Mouse (Mus musculus): ENCODE results near the gene Hddc3. TPM values are rescaled to one million over a fixed set of nuclear protein-coding genes. Genes with fewer than 3 reads are reported as not detected.
"Not testable (repeated sequence)": the region's sequence is repeated elsewhere in the genome, so short reads cannot be mapped to it uniquely, and the experiment has no call there.

Gene Hddc3
- polyA plus RNA-seq, 1 experiment from 2014 or later, result 18.4 TPM

DNA sequence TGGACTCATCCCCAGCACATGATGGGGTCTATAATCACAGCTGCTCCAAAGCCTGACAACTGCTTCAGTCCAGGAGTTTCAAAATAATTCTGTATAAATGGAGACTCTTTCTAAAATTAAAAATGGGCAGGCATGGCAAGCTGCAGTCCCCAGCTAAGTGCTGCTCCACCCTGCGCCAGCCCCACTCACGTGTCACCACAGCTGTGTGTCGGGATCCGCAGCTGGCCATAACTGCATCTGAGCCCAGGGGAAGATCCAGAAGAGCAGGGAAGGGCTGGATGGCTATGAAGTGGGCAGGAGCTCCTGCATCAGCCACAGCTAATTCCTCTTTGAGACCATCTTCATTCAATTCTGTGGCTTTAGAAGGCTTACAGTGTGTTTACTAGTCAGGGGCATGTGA lies 24.2 kb upstream of the Hddc3 start:
- Histone ChIP-seq H3K4me3 (no peak overlapping the region), H3K27ac (peak overlapping the region; percentile 56; the same call in 1 of the 2 replicates), H3K9me3 (no peaks in the 10 kb centered on the region), H3K36me3 (peaks cover 67% of the 10 kb centered on the region), H3K27me3 (ENCODE audit: insufficient read depth, poor library complexity, severe bottlenecking) (no peaks in the 10 kb centered on the region), H3K4me1 (peaks cover 32% of the 10 kb centered on the region)
- WGBS, result 88% methylated on average over 4 of the region's 4 CpGs
- DNase-seq (ENCODE audit: low spot score), result no peak

DNA sequence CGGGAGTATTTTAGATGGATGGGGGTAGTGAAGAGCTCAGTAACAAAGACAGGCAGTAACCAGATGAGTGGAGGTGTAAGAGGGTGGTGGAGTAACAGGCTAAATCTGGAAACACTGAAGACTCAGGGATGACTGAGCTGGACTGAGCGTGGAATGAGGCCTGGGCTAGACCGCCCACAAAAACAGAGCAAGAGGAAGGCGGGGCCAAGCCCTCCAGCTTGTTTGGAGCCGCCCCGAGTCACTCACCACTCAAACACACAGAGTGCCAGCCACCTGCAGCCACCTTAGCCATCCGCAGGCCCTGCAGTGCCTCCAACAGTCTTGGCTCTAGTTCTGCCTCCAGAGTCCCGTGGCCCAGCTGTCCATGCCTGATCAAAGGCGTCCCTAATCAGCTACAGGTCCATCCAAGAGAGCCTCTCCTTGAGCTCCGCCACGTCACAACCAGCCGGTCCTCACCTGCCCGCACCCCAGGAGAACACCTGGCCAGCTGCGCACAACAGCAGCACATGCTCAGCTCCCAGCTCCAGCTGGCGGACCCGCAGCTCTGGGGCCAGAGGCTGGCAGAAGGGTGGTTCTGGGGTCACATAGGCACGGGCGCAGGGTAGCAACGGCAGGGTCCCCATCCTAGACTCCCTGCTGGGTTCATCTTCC lies 22.9 kb upstream of the Hddc3 start:
- Histone ChIP-seq H3K27ac (peak overlapping the region; percentile 56; the same call in 1 of the 2 replicates), H3K4me3 (no peak overlapping the region), H3K36me3 (peaks cover 55% of the 10 kb centered on the region), H3K9me3 (no peaks in the 10 kb centered on the region), H3K27me3 (ENCODE audit: insufficient read depth, poor library complexity, severe bottlenecking) (no peaks in the 10 kb centered on the region), H3K4me1 (peaks cover 32% of the 10 kb centered on the region)
- no peak for DNase-seq (ENCODE audit: low spot score)
- WGBS, result 77% methylated on average over 19 of the region's 19 CpGs

- peaks cover 32% of the 10 kb centered on the region for H3K4me1 ChIP-seq
- H3K36me3 ChIP-seq, result peaks cover 61% of the 10 kb centered on the region
- H3K27ac ChIP-seq, result peak overlapping the region; percentile 90
- no peak for DNase-seq (ENCODE audit: low spot score)
- 19% methylated on average over 8 of the region's 8 CpGs for WGBS
- no peaks in the 10 kb centered on the region for H3K9me3 ChIP-seq
- H3K27me3 ChIP-seq (ENCODE audit: insufficient read depth, poor library complexity, severe bottlenecking), result no peaks in the 10 kb centered on the region
- H3K4me3 ChIP-seq, result peak overlapping the region; percentile 75
Measured at GRCm38 (mm10) chr7:80323336-80323735, 19.6 kb upstream of the Hddc3 start.

GRCm38 (mm10) chr7:80324043-80324815 lies 18.7 kb upstream of the Hddc3 start, which contains the start of gene Rccd1:
Rccd1 (minus strand) TSS chr7:80324454.
- H3K27ac ChIP-seq, result peak within 1 kb of the TSS; percentile 90
- peaks cover 61% of the 10 kb centered on the region for H3K36me3 ChIP-seq
- H3K9me3 ChIP-seq, result no peaks in the 10 kb centered on the region
- H3K4me3 ChIP-seq, result peak within 1 kb of the TSS; percentile 75
- H3K27me3 ChIP-seq (ENCODE audit: insufficient read depth, poor library complexity, severe bottlenecking), result no peaks in the 10 kb centered on the region
- DNase-seq (ENCODE audit: low spot score), result peak; percentile 98
- WGBS, result 3% methylated on average over 38 of the region's 38 CpGs
- H3K4me1 ChIP-seq, result peaks cover 26% of the 10 kb centered on the region

GRCm38 (mm10) chr7:80324816-80325119 lies 18.1 kb upstream of the Hddc3 start:
- Histone ChIP-seq H3K36me3 (peaks cover 62% of the 10 kb centered on the region), H3K27ac (peak overlapping the region; percentile 53), H3K4me1 (peaks cover 21% of the 10 kb centered on the region)
- H3K9me3 ChIP-seq; DNase-seq (ENCODE audit: low spot score); H3K27me3 ChIP-seq (ENCODE audit: insufficient read depth, poor library complexity, severe bottlenecking); H3K4me3 ChIP-seq: not testable (repeated sequence)
- WGBS, result 36% methylated on average over 4 of the region's 5 CpGs

DNA sequence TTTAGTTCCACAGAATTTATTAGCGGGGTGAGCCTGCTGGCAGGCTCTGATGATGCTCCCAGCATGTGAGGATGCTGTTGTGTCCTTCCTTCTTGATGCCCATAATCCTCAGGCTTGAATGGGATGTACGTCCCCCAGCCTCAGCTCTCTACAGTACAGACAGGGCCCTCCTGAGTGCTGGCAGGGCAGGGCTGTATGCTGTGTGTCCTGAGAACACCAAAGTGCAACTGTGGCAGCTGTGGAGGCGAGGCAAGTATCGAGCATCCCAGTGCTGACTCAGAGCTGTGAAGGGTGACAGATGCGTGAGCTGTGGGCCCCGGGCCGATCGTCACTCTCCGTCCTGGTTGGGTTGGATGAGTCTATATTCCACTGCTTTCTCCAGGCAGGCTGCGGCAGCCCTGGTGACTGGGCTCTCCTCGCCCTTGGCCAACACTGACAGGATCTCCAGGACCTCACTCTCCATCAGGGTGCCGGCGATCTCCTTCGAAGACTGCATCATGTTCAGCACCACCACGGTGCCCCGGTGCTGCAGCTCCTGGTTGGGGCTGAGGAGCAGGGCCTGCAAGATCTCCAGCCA lies 17.5 kb upstream of the Hddc3 start:
- no peaks in the 10 kb centered on the region for H3K9me3 ChIP-seq
- peaks cover 63% of the 10 kb centered on the region for H3K36me3 ChIP-seq
- H3K4me1 ChIP-seq, result peaks cover 15% of the 10 kb centered on the region
- no peak for DNase-seq (ENCODE audit: low spot score)
- peak overlapping the region; percentile 53 for H3K27ac ChIP-seq
- 95% methylated on average over 16 of the region's 16 CpGs for WGBS
- H3K4me3 ChIP-seq, result no peak overlapping the region
- no peaks in the 10 kb centered on the region for H3K27me3 ChIP-seq (ENCODE audit: insufficient read depth, poor library complexity, severe bottlenecking)

DNA sequence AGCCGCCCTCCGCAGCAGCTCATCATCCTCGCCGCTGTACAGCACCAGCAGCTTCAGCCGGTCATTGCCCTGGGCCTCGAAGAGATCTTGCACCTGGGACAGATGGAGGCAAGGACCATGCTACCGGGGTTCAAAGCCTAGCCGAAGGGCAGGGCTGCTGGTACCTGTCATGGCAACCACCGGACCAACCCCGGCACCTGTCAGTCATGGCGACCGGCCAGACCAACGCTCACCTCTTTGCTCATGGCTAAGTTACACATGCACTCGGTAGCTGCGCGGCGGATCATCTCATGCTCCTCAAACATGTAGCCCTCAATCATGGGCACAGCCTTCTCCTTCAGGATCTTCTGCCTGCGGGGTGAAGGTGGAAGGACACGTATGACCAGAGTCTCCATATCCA lies 16.8 kb upstream of the Hddc3 start:
- Histone ChIP-seq H3K36me3 (peaks cover 63% of the 10 kb centered on the region), H3K4me1 (peaks cover 11% of the 10 kb centered on the region), H3K9me3 (no peaks in the 10 kb centered on the region), H3K27me3 (ENCODE audit: insufficient read depth, poor library complexity, severe bottlenecking) (no peaks in the 10 kb centered on the region), H3K4me3 (no peak overlapping the region), H3K27ac (no peak overlapping the region)
- DNase-seq (ENCODE audit: low spot score), result no peak
- WGBS, result 93% methylated on average over 19 of the region's 19 CpGs

GRCm38 (mm10) chr7:80330278-80330677 lies 12.6 kb upstream of the Hddc3 start:
- WGBS, result 90% methylated on average over 8 of the region's 8 CpGs

GRCm38 (mm10) chr7:80331433-80331832 lies 11.5 kb upstream of the Hddc3 start:
- WGBS, result 90% methylated on average over 19 of the region's 19 CpGs
- Histone ChIP-seq H3K27ac (no peak overlapping the region), H3K27me3 (ENCODE audit: insufficient read depth, poor library complexity, severe bottlenecking) (no peaks in the 10 kb centered on the region), H3K36me3 (peaks cover 100% of the 10 kb centered on the region), H3K4me3 (no peak overlapping the region), H3K9me3 (no peaks in the 10 kb centered on the region; the same call in 1 of the 2 replicates), H3K4me1 (peaks cover 8% of the 10 kb centered on the region; the same call in 1 of the 2 replicates)
- no peak for DNase-seq (ENCODE audit: low spot score)

More at GRCm38 (mm10) chr7:80330278-80330677, 12.6 kb upstream of the Hddc3 start:
- DNase-seq (ENCODE audit: low spot score), result no peak
- Histone ChIP-seq H3K27me3 (ENCODE audit: insufficient read depth, poor library complexity, severe bottlenecking) (no peaks in the 10 kb centered on the region), H3K4me1 (peaks cover 7% of the 10 kb centered on the region; the same call in 1 of the 2 replicates), H3K36me3 (peaks cover 100% of the 10 kb centered on the region), H3K4me3 (no peak overlapping the region), H3K9me3 (no peaks in the 10 kb centered on the region; the same call in 1 of the 2 replicates), H3K27ac (no peak overlapping the region)

DNA sequence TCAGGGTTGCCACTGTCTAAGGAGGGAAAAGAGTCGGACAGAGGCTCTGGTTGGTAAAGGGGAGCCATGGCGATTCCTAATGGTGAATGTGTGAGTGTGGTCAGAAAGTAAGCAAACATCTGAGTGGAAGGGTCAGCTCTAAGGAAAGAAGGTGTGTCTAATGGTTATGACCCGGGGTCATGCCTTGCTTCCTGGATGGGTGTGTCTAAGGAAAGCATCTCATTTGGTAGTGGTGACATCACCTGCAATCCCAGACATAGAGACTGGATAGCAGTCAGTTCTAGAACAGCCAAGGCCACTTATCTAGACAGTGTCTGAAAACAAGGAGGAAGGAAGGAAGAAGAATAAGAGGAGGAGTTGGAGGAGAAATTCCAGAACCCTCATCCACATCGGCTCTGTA lies 8.1 kb upstream of the Hddc3 start:
- Histone ChIP-seq H3K27me3 (ENCODE audit: insufficient read depth, poor library complexity, severe bottlenecking) (no peaks in the 10 kb centered on the region), H3K36me3 (peaks cover 82% of the 10 kb centered on the region), H3K4me3 (no peak overlapping the region), H3K4me1 (peaks cover 20% of the 10 kb centered on the region), H3K27ac (no peak overlapping the region), H3K9me3 (no peaks in the 10 kb centered on the region; the same call in 1 of the 2 replicates)
- no peak for DNase-seq (ENCODE audit: low spot score)
- WGBS, result 84% methylated on average over 4 of the region's 4 CpGs

- Histone ChIP-seq H3K27me3 (ENCODE audit: insufficient read depth, poor library complexity, severe bottlenecking) (0 out of 2 replicates have a peak, but pooled peaks cover 10% of the 10 kb centered on the region), H3K4me1 (peaks cover 30% of the 10 kb centered on the region), H3K27ac (no peak overlapping the region), H3K9me3 (no peaks in the 10 kb centered on the region; the same call in 1 of the 2 replicates), H3K4me3 (no peak overlapping the region), H3K36me3 (peaks cover 61% of the 10 kb centered on the region)
- 87% methylated on average over 3 of the region's 3 CpGs for WGBS
- no peak for DNase-seq (ENCODE audit: low spot score)
Measured at GRCm38 (mm10) chr7:80336932-80337331, 6.0 kb upstream of the Hddc3 start.

DNA sequence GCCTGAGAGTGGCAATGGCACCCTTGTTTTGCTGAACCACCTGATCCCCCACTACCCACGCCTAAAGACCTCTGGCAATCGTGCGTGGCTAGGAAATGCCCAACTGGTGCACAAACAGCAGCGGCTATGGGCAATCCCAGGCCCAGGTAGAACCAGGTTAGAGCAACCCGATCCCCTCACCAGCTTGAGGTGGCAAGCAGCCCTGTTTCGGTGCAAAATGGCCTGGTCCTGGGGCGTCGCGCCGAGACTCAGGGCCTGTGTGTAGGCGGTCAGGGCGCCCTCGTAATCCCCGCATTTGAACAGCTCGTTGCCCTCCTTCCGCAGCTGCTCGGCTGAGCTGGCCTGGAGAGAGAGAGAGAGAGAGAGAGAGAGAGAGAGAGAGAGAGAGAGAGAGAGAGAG lies 3.5 kb upstream of the Hddc3 start:
- 9% methylated on average over 17 of the region's 17 CpGs for WGBS
- peaks cover 44% of the 10 kb centered on the region for H3K4me1 ChIP-seq

More for the DNA sequence above, 3.5 kb upstream of the Hddc3 start:
- Histone ChIP-seq H3K4me3 (peak overlapping the region; percentile 67), H3K27me3 (ENCODE audit: insufficient read depth, poor library complexity, severe bottlenecking) (0 out of 2 replicates have a peak, but pooled peaks cover 11% of the 10 kb centered on the region), H3K36me3 (peaks cover 37% of the 10 kb centered on the region), H3K9me3 (no peaks in the 10 kb centered on the region), H3K27ac (peak overlapping the region; percentile 90)
- DNase-seq (ENCODE audit: low spot score), result no peak

All from heart, embryonic 10.5 days (tissue).